Mouse (Mus musculus): ENCODE measurements around the gene Tmem182. TPM values are rescaled to one million over a fixed set of nuclear protein-coding genes. Genes with fewer than 3 reads are reported as not detected.

Gene Tmem182
- polyA plus RNA-seq, 1 experiment from 2014 or later = 0.35 TPM

GRCm38 (mm10) chr1:40880527-40880926 is 75.1 kb downstream of the Tmem182 start:
- no peak overlapping the region for H3K4me3 ChIP-seq
- H3K27me3 ChIP-seq (replicated peaks) = no peaks in the 10 kb centered on the region
- no peak overlapping the region for H3K9ac ChIP-seq
- no peak overlapping the region for H3K4me2 ChIP-seq (replicated peaks)
- no peaks in the 10 kb centered on the region for H3K36me3 ChIP-seq
- whole genome bisulfite sequencing = 45% methylated on average over 2 of the region's 2 CpGs
- H3K27ac ChIP-seq = no peak overlapping the region
- H3K4me1 ChIP-seq = no peaks in the 10 kb centered on the region
- ATAC-seq (ENCODE audit: low FRiP score, low read depth) = no peak
- no peaks in the 10 kb centered on the region for H3K9me3 ChIP-seq

GRCm38 (mm10) chr1:40883856-40884255 is 78.5 kb downstream of the Tmem182 start:
- Histone ChIP-seq H3K9me3 (no peaks in the 10 kb centered on the region), H3K36me3 (no peaks in the 10 kb centered on the region), H3K9ac (no peak overlapping the region), H3K4me2 (replicated peaks) (no peak overlapping the region), H3K27me3 (replicated peaks) (no peaks in the 10 kb centered on the region), H3K4me3 (no peak overlapping the region), H3K4me1 (no peaks in the 10 kb centered on the region), H3K27ac (no peak overlapping the region)
- 78% methylated on average over 2 of the region's 2 CpGs for whole genome bisulfite sequencing
- ATAC-seq (ENCODE audit: low FRiP score, low read depth) = no peak

- no peak overlapping the region for H3K9ac ChIP-seq
- H3K36me3 ChIP-seq = no peaks in the 10 kb centered on the region
- H3K4me3 ChIP-seq = no peak overlapping the region
- no peaks in the 10 kb centered on the region for H3K9me3 ChIP-seq
- H3K4me2 ChIP-seq (replicated peaks) = no peak overlapping the region
- H3K27ac ChIP-seq = no peak overlapping the region
- no peak for ATAC-seq (ENCODE audit: low FRiP score, low read depth)
- no peaks in the 10 kb centered on the region for H3K4me1 ChIP-seq
- H3K27me3 ChIP-seq (replicated peaks) = no peaks in the 10 kb centered on the region
- 80% methylated on average over 6 of the region's 6 CpGs for WGBS
Observed at GRCm38 (mm10) chr1:40884943-40885342, 79.5 kb downstream of the Tmem182 start.

GRCm38 (mm10) chr1:40887673-40888072 is 82.3 kb downstream of the Tmem182 start:
- peak; percentile 37; the same call in 1 of the 2 replicates for ATAC-seq (ENCODE audit: low FRiP score, low read depth)
- Histone ChIP-seq H3K36me3 (no peaks in the 10 kb centered on the region), H3K27me3 (replicated peaks) (no peaks in the 10 kb centered on the region), H3K4me3 (no peak overlapping the region), H3K9ac (no peak overlapping the region), H3K9me3 (no peaks in the 10 kb centered on the region), H3K27ac (no peak overlapping the region), H3K4me1 (peaks cover 6% of the 10 kb centered on the region; the same call in 1 of the 2 replicates), H3K4me2 (replicated peaks) (no peak overlapping the region)
- 40% methylated on average over 12 of the region's 12 CpGs for WGBS

- 91% methylated on average over 8 of the region's 8 CpGs for WGBS
- Histone ChIP-seq H3K4me2 (replicated peaks) (no peak overlapping the region), H3K9ac (no peak overlapping the region), H3K4me3 (no peak overlapping the region), H3K27me3 (replicated peaks) (no peaks in the 10 kb centered on the region), H3K4me1 (peaks cover 6% of the 10 kb centered on the region; the same call in 1 of the 2 replicates), H3K27ac (no peak overlapping the region), H3K9me3 (no peaks in the 10 kb centered on the region), H3K36me3 (no peaks in the 10 kb centered on the region)
- no peak for ATAC-seq (ENCODE audit: low FRiP score, low read depth)
Observed at GRCm38 (mm10) chr1:40888396-40889040, 83.1 kb downstream of the Tmem182 start.

- peaks cover 6% of the 10 kb centered on the region; the same call in 1 of the 2 replicates for H3K4me1 ChIP-seq
- no peaks in the 10 kb centered on the region for H3K36me3 ChIP-seq
- no peaks in the 10 kb centered on the region for H3K27me3 ChIP-seq (replicated peaks)
- H3K4me2 ChIP-seq (replicated peaks) = no peak overlapping the region
- no peak for ATAC-seq (ENCODE audit: low FRiP score, low read depth)
- WGBS = 91% methylated on average over 14 of the region's 14 CpGs
- no peak overlapping the region for H3K4me3 ChIP-seq
- H3K27ac ChIP-seq = no peak overlapping the region
- no peaks in the 10 kb centered on the region for H3K9me3 ChIP-seq
- H3K9ac ChIP-seq = no peak overlapping the region
Observed at GRCm38 (mm10) chr1:40889617-40890016, 84.2 kb downstream of the Tmem182 start.

GRCm38 (mm10) chr1:40890246-40890645 is 84.8 kb downstream of the Tmem182 start:
- H3K36me3 ChIP-seq = no peaks in the 10 kb centered on the region
- no peak overlapping the region for H3K4me3 ChIP-seq
- no peaks in the 10 kb centered on the region for H3K27me3 ChIP-seq (replicated peaks)
- no peak overlapping the region for H3K27ac ChIP-seq
- no peak overlapping the region for H3K9ac ChIP-seq
- WGBS = 60% methylated on average over 8 of the region's 8 CpGs
- H3K9me3 ChIP-seq = no peaks in the 10 kb centered on the region
- peaks cover 6% of the 10 kb centered on the region; the same call in 1 of the 2 replicates for H3K4me1 ChIP-seq
- ATAC-seq (ENCODE audit: low FRiP score, low read depth) = no peak
- H3K4me2 ChIP-seq (replicated peaks) = no peak overlapping the region

- H3K27me3 ChIP-seq (replicated peaks) = no peaks in the 10 kb centered on the region
- H3K9me3 ChIP-seq = no peaks in the 10 kb centered on the region
- H3K4me3 ChIP-seq = no peak overlapping the region
- H3K4me2 ChIP-seq (replicated peaks) = no peak overlapping the region
- ATAC-seq (ENCODE audit: low FRiP score, low read depth) = no peak
- no peak overlapping the region for H3K27ac ChIP-seq
- H3K36me3 ChIP-seq = no peaks in the 10 kb centered on the region
- no peaks in the 10 kb centered on the region for H3K4me1 ChIP-seq
- no peak overlapping the region for H3K9ac ChIP-seq
Observed at GRCm38 (mm10) chr1:40903712-40904111, 98.3 kb downstream of the Tmem182 start.

Other genes with a start within 250 kb of the Tmem182 start
- not detected in 2 replicates for gene Slc9a4, start 225.5 kb upstream of the Tmem182 start, polyA plus RNA-seq (2016; fragmentation: Nextera tagmentation; extraction: Ambion mirVana)
- gene Slc9a2, start 125.0 kb upstream of the Tmem182 start, polyA plus RNA-seq (2016; fragmentation: Nextera tagmentation; extraction: Ambion mirVana) = not detected in 2 replicates
- gene Mfsd9, start 14.9 kb upstream of the Tmem182 start, polyA plus RNA-seq (2016; fragmentation: Nextera tagmentation; extraction: Ambion mirVana) = 4.9 and 5.7 TPM in 2 replicates

All from neural tube, embryonic 12.5 days (tissue).